Mouse (Mus musculus): ENCODE results near the gene Kcnj5. TPM values are rescaled to one million over a fixed set of nuclear protein-coding genes. Genes with fewer than 3 reads are reported as not detected.
A peak's percentile ranks its signal among the peaks of the same experiment; 100 is the strongest.

Gene Kcnj5
- polyA plus RNA-seq, 1 experiment from 2014 or later = 0.15 TPM

GRCm38 (mm10) chr9:32350332-32350731, 6.2 kb upstream of the Kcnj5 start:
- H3K27ac ChIP-seq = no peak overlapping the region
- no peak overlapping the region for H3K9ac ChIP-seq
- peaks cover 11% of the 10 kb centered on the region for H3K27me3 ChIP-seq (replicated peaks)
- no peak overlapping the region for H3K4me3 ChIP-seq
- H3K4me2 ChIP-seq (replicated peaks) = no peak overlapping the region
- no peak for ATAC-seq (ENCODE audit: low FRiP score, low read depth)
- WGBS = 7% methylated on average over 6 of the region's 6 CpGs
- no peaks in the 10 kb centered on the region for H3K36me3 ChIP-seq
- peaks cover 9% of the 10 kb centered on the region; the same call in 1 of the 2 replicates for H3K4me1 ChIP-seq
- no peaks in the 10 kb centered on the region for H3K9me3 ChIP-seq

- peaks cover 15% of the 10 kb centered on the region; the same call in 1 of the 2 replicates for H3K4me1 ChIP-seq
- ATAC-seq (ENCODE audit: low FRiP score, low read depth) = no peak
- no peak overlapping the region for H3K27ac ChIP-seq
- no peaks in the 10 kb centered on the region for H3K9me3 ChIP-seq
- WGBS = 91% methylated on average over 10 of the region's 10 CpGs
- no peak overlapping the region for H3K9ac ChIP-seq
- no peak overlapping the region for H3K4me2 ChIP-seq (replicated peaks)
- no peak overlapping the region for H3K4me3 ChIP-seq
- peaks cover 21% of the 10 kb centered on the region for H3K27me3 ChIP-seq (replicated peaks)
- H3K36me3 ChIP-seq = no peaks in the 10 kb centered on the region
Measured at GRCm38 (mm10) chr9:32349344-32349743, 5.2 kb upstream of the Kcnj5 start.

- no peak for ATAC-seq (ENCODE audit: low FRiP score, low read depth)
- no peak overlapping the region for H3K4me3 ChIP-seq
- H3K27me3 ChIP-seq (replicated peaks) = peaks cover 33% of the 10 kb centered on the region
- H3K27ac ChIP-seq = no peak overlapping the region
- WGBS = 62% methylated on average over 8 of the region's 8 CpGs
- no peak overlapping the region for H3K9ac ChIP-seq
- H3K4me1 ChIP-seq = peaks cover 25% of the 10 kb centered on the region
- H3K36me3 ChIP-seq = no peaks in the 10 kb centered on the region
- no peaks in the 10 kb centered on the region for H3K9me3 ChIP-seq
- no peak overlapping the region for H3K4me2 ChIP-seq (replicated peaks)
Measured at GRCm38 (mm10) chr9:32348096-32348495, 3.9 kb upstream of the Kcnj5 start.

GRCm38 (mm10) chr9:32344489-32344888, 339 bp upstream of the Kcnj5 start:
- peak overlapping the region; percentile 67 for H3K4me2 ChIP-seq (replicated peaks)
- 2% methylated on average over 21 of the region's 21 CpGs for WGBS
- peak overlapping the region; percentile 28 for H3K4me3 ChIP-seq
- ATAC-seq (ENCODE audit: low FRiP score, low read depth) = peak; percentile 35
- no peaks in the 10 kb centered on the region for H3K9me3 ChIP-seq
- H3K36me3 ChIP-seq = no peaks in the 10 kb centered on the region
- peaks cover 20% of the 10 kb centered on the region for H3K4me1 ChIP-seq
- H3K27me3 ChIP-seq (replicated peaks) = peaks cover 49% of the 10 kb centered on the region
- H3K9ac ChIP-seq = peak overlapping the region; percentile 42; the same call in 1 of the 2 replicates
- H3K27ac ChIP-seq = no peak overlapping the region

- Histone ChIP-seq H3K27ac (no peak overlapping the region), H3K36me3 (no peaks in the 10 kb centered on the region), H3K9me3 (no peaks in the 10 kb centered on the region), H3K9ac (no peak overlapping the region), H3K4me1 (peaks cover 20% of the 10 kb centered on the region), H3K4me2 (replicated peaks) (no peak overlapping the region), H3K27me3 (replicated peaks) (peaks cover 49% of the 10 kb centered on the region), H3K4me3 (no peak overlapping the region)
- no peak for ATAC-seq (ENCODE audit: low FRiP score, low read depth)
- WGBS = 19% methylated on average over 8 of the region's 8 CpGs
Measured at GRCm38 (mm10) chr9:32342929-32343328, 1.2 kb downstream of the Kcnj5 start.

- WGBS = 70% methylated on average over 5 of the region's 5 CpGs
- no peak overlapping the region for H3K27ac ChIP-seq
Measured at GRCm38 (mm10) chr9:32340831-32341230, 3.3 kb downstream of the Kcnj5 start.

GRCm38 (mm10) chr9:32335389-32336150, 8.6 kb downstream of the Kcnj5 start:
- H3K27ac ChIP-seq = no peak overlapping the region
- no peaks in the 10 kb centered on the region for H3K27me3 ChIP-seq (replicated peaks)
- H3K4me1 ChIP-seq = no peaks in the 10 kb centered on the region; the same call in 1 of the 2 replicates
- H3K4me3 ChIP-seq = no peak overlapping the region
- H3K4me2 ChIP-seq (replicated peaks) = no peak overlapping the region
- WGBS = 85% methylated on average over 13 of the region's 13 CpGs
- ATAC-seq (ENCODE audit: low FRiP score, low read depth) = no peak
- no peaks in the 10 kb centered on the region for H3K9me3 ChIP-seq
- H3K9ac ChIP-seq = no peak overlapping the region
- H3K36me3 ChIP-seq = no peaks in the 10 kb centered on the region

More at GRCm38 (mm10) chr9:32340831-32341230, 3.3 kb downstream of the Kcnj5 start:
- no peak overlapping the region for H3K9ac ChIP-seq
- peaks cover 16% of the 10 kb centered on the region for H3K4me1 ChIP-seq
- H3K9me3 ChIP-seq = no peaks in the 10 kb centered on the region
- H3K27me3 ChIP-seq (replicated peaks) = peaks cover 43% of the 10 kb centered on the region
- ATAC-seq (ENCODE audit: low FRiP score, low read depth) = no peak
- H3K4me2 ChIP-seq (replicated peaks) = no peak overlapping the region
- no peak overlapping the region for H3K4me3 ChIP-seq
- H3K36me3 ChIP-seq = no peaks in the 10 kb centered on the region

GRCm38 (mm10) chr9:32331162-32331561, 13.0 kb downstream of the Kcnj5 start:
- ATAC-seq (ENCODE audit: low FRiP score, low read depth) = no peak
- no peak overlapping the region for H3K27ac ChIP-seq
- no peaks in the 10 kb centered on the region for H3K36me3 ChIP-seq

GRCm38 (mm10) chr9:32328777-32329176, 15.4 kb downstream of the Kcnj5 start:
- WGBS = 88% methylated on average over 4 of the region's 4 CpGs
- H3K27me3 ChIP-seq (replicated peaks) = no peaks in the 10 kb centered on the region
- H3K4me2 ChIP-seq (replicated peaks) = no peak overlapping the region
- H3K27ac ChIP-seq = no peak overlapping the region
- no peak for ATAC-seq (ENCODE audit: low FRiP score, low read depth)
- H3K36me3 ChIP-seq = no peaks in the 10 kb centered on the region
- no peaks in the 10 kb centered on the region for H3K9me3 ChIP-seq
- no peaks in the 10 kb centered on the region for H3K4me1 ChIP-seq
- no peak overlapping the region for H3K4me3 ChIP-seq
- no peak overlapping the region for H3K9ac ChIP-seq

More at GRCm38 (mm10) chr9:32331162-32331561, 13.0 kb downstream of the Kcnj5 start:
- Histone ChIP-seq H3K4me2 (replicated peaks) (no peak overlapping the region), H3K4me3 (no peak overlapping the region), H3K9me3 (no peaks in the 10 kb centered on the region), H3K4me1 (no peaks in the 10 kb centered on the region), H3K9ac (no peak overlapping the region), H3K27me3 (replicated peaks) (no peaks in the 10 kb centered on the region)
- WGBS = 80% methylated on average over 5 of the region's 5 CpGs

GRCm38 (mm10) chr9:32323610-32324009, 20.5 kb downstream of the Kcnj5 start:
- WGBS = 59% methylated on average over 7 of the region's 7 CpGs
- Histone ChIP-seq H3K27me3 (replicated peaks) (no peaks in the 10 kb centered on the region), H3K36me3 (no peaks in the 10 kb centered on the region), H3K4me3 (no peak overlapping the region), H3K4me2 (replicated peaks) (no peak overlapping the region), H3K4me1 (no peaks in the 10 kb centered on the region), H3K9me3 (no peaks in the 10 kb centered on the region), H3K27ac (no peak overlapping the region), H3K9ac (no peak overlapping the region)
- no peak for ATAC-seq (ENCODE audit: low FRiP score, low read depth)

- Histone ChIP-seq H3K9me3 (no peaks in the 10 kb centered on the region), H3K27me3 (replicated peaks) (no peaks in the 10 kb centered on the region), H3K9ac (no peak overlapping the region), H3K4me1 (no peaks in the 10 kb centered on the region), H3K27ac (no peak overlapping the region), H3K4me2 (replicated peaks) (no peak overlapping the region), H3K36me3 (no peaks in the 10 kb centered on the region), H3K4me3 (no peak overlapping the region)
- no peak for ATAC-seq (ENCODE audit: low FRiP score, low read depth)
- WGBS = 55% methylated on average over 3 of the region's 3 CpGs
Measured at GRCm38 (mm10) chr9:32320167-32320566, 24.0 kb downstream of the Kcnj5 start.

- Histone ChIP-seq H3K27me3 (replicated peaks) (no peaks in the 10 kb centered on the region), H3K9ac (no peak overlapping the region), H3K4me1 (no peaks in the 10 kb centered on the region; the same call in 1 of the 2 replicates), H3K9me3 (no peaks in the 10 kb centered on the region), H3K27ac (no peak overlapping the region), H3K4me2 (replicated peaks) (no peak overlapping the region), H3K4me3 (no peak overlapping the region), H3K36me3 (no peaks in the 10 kb centered on the region)
- WGBS = 88% methylated on average over 3 of the region's 3 CpGs
- no peak for ATAC-seq (ENCODE audit: low FRiP score, low read depth)
Measured at GRCm38 (mm10) chr9:32315999-32316398, 28.2 kb downstream of the Kcnj5 start.

GRCm38 (mm10) chr9:32314071-32314470, 30.1 kb downstream of the Kcnj5 start:
- Histone ChIP-seq H3K9me3 (no peaks in the 10 kb centered on the region), H3K27me3 (replicated peaks) (no peaks in the 10 kb centered on the region), H3K4me1 (no peaks in the 10 kb centered on the region; the same call in 1 of the 2 replicates), H3K9ac (no peak overlapping the region), H3K36me3 (no peaks in the 10 kb centered on the region), H3K4me3 (no peak overlapping the region), H3K4me2 (replicated peaks) (no peak overlapping the region), H3K27ac (no peak overlapping the region)
- 77% methylated on average over 3 of the region's 3 CpGs for WGBS
- ATAC-seq (ENCODE audit: low FRiP score, low read depth) = no peak

All from neural tube, embryonic 12.5 days (tissue).